Mouse (Mus musculus): ENCODE measurements around the gene Gm20390.
A peak's percentile ranks its signal among the peaks of the same experiment; 100 is the strongest.

The Gm20390 gene

DNA sequence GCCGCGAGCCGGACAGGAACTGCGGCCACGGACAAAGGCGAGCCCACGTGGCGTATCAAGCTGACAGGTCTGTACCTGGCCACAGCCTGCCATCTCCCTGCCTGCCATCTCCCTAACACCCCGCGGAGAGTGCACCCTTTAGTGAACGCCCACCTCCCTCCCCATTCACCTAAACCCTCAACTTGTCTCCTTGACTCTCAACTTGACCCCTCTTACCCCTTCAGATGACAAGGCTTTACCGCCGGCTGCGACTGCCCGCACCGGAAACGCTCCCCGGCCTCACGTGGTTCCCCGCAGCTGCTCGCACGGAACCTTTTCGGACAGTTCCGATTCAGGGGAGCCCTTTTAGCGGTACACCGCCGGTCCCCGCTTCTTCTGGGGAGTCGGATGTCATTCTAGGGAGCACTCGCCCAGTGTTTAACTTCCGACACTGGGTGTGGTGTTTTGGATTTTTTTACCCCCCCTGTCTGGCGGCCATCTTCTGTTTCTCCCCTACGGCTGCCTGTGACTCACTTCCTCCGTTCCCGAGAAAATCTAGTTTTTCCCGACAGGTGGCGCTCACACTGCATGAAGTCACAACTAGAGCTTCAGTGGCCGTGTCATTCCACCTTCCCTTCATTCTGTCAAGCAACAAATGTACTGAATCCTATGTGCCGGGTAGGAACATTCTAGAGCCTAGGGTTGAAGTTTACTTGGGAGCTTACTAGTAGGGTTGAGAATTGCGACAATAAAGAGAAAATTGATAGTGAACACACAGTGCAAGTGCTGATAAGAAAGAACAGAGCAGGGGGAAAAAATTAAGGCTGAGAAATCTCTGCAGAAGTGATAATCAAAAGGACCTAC lies at the start of gene Gm20390, which contains the start of gene Nme1:
TSS of gene Gm20390 (minus strand) at position 289 of the 843 bp plus-strand sequence.
TSS of gene Nme1 (minus strand) at position 517 of the 843 bp plus-strand sequence.
- peak; percentile 96 to 98 for DNase-seq (ENCODE audit: low spot score in 2 of 2)

DNA sequence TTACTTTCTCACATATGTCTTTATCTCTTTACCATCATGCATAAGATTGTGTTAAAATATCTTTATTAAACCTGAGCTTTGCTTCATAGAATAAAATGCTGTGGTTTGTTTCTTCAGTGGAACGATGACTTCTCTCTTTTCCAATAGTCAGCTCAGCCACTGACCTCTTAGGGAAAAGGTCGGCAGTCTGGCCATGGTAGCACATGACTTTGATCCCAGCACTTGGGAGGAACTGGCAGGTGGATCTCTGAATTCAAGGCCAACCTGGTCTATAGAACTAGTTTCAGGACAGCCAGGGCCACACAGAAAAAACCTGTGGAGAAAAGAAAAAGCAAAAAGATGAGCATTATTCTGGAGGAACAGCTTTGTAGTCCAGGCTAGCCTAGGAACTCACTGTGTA lies 35.3 kb upstream of the Gm20390 start:
- DNase-seq (ENCODE audit: low spot score in 2 of 2) = no peak

DNA sequence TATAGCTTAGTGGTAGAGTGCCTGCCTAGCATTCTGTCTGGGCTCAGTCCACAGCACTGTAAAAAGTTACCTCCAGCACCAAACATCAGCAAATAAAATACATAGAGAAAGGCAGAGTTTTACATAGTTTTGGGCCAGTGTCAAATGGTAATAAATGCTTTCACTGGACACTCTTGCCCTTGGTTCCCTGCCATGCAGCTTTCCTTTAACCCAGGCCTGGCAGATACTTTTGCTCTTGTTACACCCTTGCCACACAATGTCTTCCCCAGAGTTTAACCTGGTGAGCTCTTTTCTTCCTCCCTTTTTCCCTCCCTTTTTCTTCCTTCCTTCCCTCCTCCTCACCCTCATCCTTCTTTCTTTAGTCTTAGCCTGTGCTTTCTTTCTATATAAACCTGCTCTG lies 31.2 kb upstream of the Gm20390 start:
- DNase-seq (ENCODE audit: low spot score in 2 of 2) = no peak

DNA sequence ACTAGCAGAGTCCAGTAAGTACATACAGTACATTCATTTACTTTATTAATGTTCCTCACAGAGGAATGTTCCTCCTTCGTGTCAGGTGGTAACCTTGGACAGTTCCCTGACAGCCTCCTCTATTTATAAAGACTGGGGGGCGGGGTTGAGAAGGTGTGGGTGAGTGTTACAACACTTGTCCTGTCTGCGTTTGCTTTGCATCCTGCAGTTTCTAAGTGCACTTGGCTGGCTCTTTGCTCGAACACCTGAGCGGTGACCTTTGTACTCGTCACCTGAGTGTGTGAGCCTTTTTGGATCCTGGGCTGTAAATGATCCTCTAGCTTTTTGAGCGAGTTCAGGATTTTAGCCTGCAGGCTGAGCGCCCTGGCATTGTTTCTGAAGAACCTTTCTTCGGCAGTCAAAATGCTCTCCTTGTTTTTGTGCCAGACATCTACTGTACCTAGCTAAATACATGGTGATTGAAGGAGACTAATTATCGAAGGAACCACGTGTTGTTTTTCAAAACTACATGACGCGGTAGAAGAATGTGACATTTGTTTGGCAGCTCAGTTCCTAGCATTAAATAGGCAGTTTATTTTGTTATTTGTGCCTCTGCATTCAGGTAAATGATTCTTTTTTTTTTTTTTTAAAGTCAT lies 29.2 kb upstream of the Gm20390 start:
- DNase-seq (ENCODE audit: low spot score in 2 of 2) = no peak

DNA sequence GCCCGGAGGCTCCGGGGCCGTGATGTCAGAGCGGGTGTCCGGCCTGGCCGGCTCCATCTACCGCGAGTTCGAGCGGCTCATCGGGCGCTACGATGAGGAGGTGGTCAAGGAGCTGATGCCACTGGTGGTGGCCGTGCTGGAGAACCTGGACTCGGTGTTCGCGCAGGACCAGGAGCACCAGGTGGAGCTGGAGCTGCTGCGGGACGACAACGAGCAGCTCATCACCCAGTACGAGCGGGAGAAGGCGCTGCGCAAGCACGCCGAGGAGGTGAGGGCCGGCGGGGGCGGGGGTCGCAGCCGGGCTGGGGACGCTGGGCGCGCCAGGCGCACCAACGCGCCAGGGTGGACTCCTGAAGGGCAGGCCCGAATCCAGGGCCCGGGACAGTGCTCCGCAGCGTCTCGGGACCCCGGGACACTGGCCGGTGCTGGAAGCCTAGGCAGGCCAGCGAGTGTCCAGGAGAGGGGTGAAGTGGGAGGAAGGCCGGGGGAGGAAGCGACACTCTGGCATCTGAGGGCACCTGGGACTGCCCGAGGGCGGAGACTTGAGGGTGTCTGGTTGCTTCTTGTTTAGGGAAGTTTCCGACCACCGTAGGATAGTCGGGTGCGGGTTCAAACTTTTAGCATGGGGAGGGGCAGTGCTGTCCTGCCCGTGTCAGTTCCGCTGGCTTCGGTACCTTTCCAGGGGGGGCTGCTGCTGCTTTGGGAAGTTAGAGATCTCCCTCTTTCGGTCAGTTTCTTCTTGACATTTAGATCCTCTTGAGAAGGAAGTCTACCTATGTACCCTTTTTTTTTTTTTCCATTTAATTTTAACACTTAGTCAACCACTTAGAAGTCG lies 28.4 kb upstream of the Gm20390 start:
- peak; percentile 44 to 46 for DNase-seq (ENCODE audit: low spot score in 2 of 2)

DNA sequence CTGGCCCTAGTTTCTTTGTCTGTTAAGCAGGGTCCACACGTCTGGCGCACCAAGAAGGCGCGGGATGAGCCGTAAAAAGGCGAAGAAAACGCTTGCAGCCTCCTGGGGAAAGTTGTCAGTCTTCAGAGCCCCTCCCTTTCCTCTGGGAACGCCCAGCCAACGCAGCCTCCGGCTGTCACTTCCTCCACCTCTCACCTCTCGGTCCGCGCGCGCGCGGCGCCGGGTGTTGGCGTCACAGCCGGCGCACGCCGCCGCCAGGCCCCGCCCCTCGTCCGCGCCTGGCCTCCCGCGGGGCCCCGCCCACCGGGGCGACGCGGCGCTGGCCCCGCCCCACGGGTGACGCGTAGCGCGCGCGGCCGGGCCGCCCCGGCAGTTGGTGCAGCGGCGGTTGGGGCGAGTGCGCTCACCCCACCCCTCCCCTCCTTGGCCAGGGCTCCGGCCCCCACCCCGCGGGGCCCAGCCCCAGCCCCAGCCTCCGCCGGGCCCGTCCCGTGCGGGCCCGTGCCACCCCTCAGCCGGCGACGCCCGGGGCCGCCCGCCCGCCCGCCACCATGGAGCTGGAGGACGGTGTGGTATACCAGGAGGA lies 27.7 kb upstream of the Gm20390 start, which contains the start of gene Spag9:
TSS of gene Spag9 (plus strand) at position 372 of the 586 bp plus-strand sequence.
- DNase-seq (ENCODE audit: low spot score in 2 of 2) = peak; percentile 87

DNA sequence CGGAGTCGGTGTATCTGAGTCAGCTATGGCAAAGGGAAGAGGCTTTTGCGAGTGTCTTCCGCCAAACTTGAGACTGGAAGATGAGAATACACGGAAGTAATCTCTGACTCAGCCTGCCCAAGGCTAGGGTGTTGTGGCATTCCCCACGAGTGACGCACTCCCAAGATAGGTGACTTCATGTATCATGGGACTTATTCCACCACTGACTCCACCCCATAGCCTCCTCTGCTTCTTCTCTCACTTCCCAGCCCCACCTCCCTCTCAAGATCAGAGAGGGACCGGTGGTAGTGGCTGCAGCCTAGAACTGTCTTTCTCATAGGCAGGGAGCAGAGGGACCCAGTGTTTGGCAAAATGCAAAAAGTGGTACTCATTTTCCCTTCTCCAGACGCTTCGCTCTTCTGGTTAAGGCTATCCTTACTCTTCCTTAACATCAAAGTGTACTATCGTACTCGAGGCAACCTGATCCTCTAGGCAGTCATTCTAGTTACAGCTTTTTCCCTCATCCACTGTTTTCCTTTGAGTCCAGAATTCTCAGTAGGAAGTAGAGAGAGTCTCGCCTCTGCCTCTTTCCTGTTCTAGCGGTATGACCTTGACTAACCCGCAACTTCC lies 27.1 kb upstream of the Gm20390 start:
- DNase-seq (ENCODE audit: low spot score in 2 of 2) = peak; percentile 58 to 75

DNA sequence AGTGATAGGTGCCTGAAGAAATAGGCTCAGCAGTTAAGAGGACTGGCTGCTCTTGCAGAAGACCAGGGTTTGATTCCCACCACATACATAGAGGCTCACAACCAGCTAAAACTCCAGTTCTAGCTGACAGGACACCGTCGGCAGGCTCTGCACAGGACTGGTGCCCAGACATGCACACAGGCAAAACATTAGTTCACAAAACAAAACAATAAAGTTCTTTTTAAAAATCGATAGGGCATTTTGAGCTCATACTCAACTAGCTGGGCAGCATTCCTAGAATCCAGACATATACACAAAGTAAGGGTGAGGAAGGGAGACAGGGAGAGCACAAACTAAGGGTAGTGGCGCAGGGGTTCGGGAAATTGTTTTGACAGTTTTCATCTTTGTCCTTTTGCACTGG lies 26.4 kb upstream of the Gm20390 start:
- DNase-seq (ENCODE audit: low spot score in 2 of 2) = no peak

DNA sequence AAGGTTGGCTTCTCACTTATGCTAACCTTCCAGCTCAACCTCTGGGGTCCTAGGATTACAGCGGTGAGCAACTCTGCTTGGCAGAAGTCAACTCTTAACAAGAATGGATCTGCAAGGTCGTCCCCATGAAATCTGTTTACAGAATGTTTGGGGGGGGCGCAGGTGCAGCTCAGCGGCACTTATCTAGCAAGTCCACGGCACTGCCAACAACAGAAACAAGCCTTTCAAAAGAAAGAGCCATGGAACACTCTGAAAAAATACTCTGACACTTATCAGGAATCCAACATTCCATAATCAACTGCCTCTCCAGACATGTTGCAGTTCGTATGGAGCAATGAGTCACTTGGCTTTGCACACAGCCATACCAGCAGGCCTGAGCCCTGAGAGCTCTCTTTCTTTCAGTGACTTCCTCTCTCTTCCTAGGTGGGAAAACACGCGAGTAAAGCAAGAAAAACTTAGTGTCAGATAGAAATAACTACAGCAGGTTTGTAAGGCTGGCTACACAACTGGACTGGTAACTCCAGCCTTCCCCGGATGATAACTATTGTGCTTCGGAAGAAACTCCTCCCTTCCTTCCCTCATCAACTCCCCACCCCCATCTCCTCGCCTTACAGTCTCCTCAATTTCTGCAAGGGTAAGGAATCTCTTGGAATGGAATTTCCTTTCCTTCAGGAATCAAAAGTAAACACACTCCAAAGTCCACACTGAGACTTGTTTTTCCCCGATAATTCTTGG lies 20.4 kb upstream of the Gm20390 start:
- DNase-seq (ENCODE audit: low spot score in 2 of 2) = no peak

DNA sequence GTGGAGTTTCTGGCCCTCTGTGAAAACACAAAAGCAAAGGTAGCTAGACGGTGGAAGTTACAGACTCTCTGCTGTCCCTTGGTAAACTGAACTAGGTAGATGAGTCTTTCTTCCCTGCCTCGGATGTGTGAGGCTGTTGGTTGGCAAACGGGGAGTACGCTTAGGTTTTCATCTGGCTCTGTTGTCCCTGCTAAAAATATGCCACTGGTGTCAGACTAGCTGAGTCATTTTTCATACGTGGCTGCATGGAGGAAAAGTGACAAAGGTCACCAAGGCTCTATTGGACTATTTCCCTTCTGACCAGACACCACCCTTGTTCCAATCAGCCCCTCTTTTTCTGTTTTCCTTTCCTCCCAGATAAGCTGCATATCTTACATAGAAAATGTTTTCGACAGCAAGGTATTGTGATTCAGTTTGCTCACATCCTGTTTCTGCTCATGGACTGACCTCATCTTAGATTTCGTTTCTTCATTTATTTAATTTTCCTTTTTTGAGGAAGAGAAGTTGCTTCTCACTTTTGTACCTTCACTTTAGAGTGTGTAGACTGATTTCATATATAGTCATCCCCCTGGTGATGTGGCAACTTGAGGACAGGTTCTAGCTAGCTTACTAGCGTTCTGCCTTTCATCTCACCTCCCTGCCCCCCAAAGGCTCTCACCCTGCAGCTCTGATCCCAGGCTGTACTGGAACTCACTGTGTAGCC lies 19.7 kb upstream of the Gm20390 start:
- DNase-seq (ENCODE audit: low spot score in 2 of 2) = no peak

DNA sequence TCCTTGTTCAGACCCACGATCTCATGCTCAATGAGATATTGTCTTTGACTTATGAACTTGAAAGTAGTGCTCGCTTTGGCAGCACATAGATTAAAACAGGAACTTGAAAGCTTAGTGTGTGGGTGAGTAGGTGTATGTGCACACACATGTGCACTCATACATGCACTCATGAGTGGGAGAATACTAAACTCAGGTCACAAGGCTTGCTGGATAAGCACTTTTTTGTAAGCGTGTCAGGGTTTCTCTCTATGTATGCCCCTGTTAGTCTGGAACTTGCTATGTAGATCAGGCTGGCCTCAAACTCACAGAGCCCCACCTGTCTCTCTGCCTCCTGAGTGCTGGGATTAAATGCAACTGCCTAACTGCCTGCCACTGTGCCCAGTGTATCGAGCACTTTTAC lies 18.9 kb upstream of the Gm20390 start:
- DNase-seq (ENCODE audit: low spot score in 2 of 2) = no peak

DNA sequence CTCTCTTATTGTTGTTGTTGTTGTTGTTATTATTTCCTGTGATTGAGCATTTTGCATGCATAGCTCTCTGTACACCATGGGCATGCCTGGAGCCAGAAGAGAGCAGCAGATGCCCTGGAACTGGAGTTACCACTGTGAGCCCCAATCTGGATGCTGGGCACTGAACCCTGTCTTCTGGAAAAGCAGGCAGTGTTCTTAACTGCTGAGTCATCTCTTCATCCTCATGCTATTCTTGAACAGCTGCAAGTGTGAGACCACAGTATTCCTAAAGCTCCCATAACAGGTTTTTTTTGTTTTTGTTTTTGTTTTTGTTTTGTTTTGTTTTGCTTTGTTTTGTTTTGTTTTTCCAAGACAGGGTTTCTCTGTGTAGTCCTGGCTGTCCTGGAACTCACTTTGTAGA lies 18.2 kb upstream of the Gm20390 start:
- DNase-seq (ENCODE audit: low spot score in 2 of 2) = no peak

DNA sequence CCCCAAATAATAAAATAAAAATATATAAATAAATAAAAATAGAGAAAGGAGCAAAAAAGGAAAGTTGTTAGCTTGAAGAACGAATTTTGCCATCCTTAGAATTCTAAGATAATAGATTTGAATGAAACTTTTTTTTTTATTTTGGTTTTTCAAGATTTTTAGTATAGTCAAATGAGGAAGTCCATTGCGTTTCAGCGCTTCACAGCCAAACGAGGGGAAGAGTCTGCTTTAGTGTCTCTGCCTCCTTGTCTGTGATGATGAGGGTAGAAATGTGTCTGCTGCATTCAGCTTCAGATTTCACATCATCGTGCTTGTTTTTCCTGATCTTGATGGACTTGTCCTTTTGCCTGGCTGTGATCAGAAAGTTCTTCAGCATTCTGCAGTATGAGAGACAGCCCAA lies 17.2 kb upstream of the Gm20390 start:
- DNase-seq (ENCODE audit: low spot score in 2 of 2) = no peak

DNA sequence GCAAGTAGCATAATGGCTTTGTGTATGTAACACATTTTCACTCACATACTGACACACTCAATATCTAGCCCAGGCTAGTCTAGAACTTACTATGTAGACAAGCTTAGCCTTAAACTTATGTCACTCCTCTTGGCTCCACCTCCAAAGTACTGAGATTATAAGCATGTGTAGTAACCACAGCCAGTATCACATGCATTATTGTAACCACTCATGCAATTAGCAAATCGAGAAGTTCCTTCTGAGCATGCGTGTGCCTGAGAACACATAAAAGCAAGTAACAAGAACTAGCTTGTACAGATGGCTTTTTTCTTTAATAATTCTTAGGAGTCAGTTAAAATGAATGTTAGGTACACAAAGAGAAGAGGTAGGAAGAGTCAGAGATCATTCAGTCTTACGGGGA lies 16.5 kb upstream of the Gm20390 start:
- no peak for DNase-seq (ENCODE audit: low spot score in 2 of 2)

DNA sequence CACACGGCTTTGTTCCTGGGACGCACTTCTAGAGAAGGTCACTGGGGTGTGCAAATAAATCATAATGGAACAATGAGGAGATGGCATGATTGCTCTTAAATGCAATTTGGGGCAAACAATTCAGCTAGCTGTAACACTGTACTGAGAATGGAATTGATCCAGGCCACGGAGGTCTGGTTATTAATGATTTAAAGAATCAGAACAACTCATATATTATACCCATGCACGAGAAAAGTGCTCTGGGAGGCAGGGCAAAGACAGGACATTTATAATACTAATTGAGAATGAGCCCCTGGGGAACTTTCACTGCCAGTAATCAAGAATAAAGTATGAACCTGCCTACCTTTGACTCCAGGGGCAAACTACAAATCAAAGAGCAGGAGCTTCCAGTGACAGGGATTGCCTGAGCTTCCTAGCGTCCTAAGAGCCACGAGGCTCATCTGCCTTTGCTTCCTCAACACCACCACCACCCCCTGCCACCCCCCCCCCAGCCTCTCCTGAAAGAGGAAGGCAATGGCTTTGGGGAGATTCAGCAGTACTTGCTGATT lies 11.5 kb upstream of the Gm20390 start:
- DNase-seq (ENCODE audit: low spot score in 2 of 2) = no peak

DNA sequence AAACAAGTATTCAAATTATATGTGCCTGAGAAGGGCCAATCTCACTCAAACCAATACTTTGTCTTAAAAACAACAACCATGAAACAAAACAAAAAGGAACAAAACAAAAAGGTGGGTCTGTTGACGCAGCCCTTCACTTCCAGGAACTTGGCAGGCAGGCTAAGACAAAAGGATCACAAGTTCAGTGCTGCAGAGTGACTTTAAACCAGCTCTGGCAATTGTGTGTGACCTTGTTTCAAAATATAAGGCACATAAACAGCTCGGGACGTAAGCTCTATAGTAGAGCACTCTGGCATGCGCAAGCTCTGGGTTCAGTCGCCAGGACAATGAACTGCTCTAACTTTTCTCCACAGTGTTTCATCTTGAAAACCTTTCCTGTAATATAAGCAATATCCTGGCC lies 4.9 kb upstream of the Gm20390 start:
- no peak for DNase-seq (ENCODE audit: low spot score in 2 of 2)

DNA sequence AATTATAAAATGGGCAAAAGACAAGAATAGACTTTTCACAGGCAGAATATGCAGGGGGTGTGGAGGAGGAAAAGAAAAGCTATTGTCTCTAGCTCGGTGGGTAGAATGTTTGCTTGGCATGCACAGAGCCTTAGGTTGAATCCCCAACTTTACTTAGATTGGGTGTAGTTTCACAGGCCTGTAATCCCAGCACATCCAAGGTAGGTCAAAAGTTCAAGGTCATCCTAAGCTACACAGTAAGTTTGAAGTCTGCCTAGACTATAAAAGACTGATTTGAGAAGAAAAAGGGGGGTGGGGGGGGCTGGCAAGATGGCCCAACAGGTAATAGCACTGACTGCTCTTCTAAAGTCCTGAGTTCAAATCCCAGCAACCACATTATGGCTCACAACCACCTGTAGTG lies 1.7 kb upstream of the Gm20390 start:
- DNase-seq (ENCODE audit: low spot score in 2 of 2) = no peak

DNA sequence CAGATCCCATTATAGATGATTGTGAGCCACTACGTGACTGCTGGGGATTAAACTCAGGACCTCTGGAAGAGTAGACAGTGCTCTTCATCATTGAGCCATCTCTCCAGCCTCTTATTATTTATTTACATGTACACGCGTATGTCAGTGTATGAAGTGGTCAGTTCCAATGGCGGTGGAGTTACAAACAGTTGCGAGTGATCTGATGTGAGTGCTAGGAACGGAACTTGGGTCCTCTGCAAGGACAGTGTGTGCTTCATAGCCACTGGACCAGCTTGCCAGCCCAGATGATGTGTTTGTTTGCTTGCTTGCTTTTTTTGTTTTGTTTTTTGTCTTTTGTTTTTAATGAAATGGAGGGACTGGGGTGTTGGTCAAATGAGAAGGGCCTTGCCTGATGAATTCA lies 1.1 kb upstream of the Gm20390 start:
- no peak for DNase-seq (ENCODE audit: low spot score in 2 of 2)

DNA sequence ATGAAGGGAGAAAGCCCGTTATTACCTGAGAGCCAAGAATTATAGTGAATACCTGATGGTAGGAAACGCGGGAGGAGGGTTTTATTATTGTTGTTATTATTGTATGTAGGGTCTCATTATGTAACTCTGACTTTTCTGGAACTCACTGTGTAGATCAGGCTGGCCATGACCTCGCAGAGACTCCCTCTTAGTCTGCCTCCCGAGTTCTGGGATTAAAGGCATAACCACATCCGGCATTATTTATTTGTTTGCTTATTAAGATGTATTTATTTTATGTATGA lies 695 bp upstream of the Gm20390 start:
- no peak for DNase-seq (ENCODE audit: low spot score in 2 of 2)

DNA sequence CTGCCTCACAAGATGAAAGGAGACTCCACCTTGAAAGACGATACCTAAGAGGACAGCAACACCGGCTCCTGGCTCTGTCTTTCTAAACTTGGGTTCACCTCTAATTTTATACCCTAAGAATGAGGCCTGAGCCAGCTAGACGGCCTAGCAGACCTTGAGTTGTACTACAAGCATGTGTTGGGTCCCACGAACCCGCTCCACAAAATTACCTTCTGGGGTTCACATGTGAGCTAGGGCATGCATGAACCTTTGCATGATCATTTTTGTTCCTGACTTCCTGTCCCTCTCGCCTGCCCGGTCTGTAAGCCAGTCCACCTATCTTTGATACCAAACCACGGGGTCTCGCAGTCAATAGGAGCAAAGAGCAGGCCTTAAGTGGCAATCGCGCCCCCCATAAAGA lies 712 bp downstream of the Gm20390 start:
- no peak for DNase-seq (ENCODE audit: low spot score in 2 of 2)

All from frontal cortex, postnatal 14 days (tissue).